Mouse (Mus musculus): ENCODE measurements around the gene Arpp19. TPM values are rescaled to one million over a fixed set of nuclear protein-coding genes. Genes with fewer than 3 reads are reported as not detected.

Gene Arpp19
- 327 and 357 TPM in 2 replicates for polyA plus RNA-seq (2016; fragmentation: Nextera tagmentation; extraction: Ambion mirVana)

GRCm38 (mm10) chr9:75037451-75038356 is at the start of gene Arpp19:
Arpp19 (plus strand) TSS chr9:75037614.
- Histone ChIP-seq H3K36me3 (peaks cover 10% of the 10 kb centered on the region), H3K4me3 (peak within 1 kb of the TSS; percentile 99), H3K27me3 (ENCODE audit: low read depth, poor library complexity, severe bottlenecking) (no peaks in the 10 kb centered on the region), H3K4me1 (peaks cover 22% of the 10 kb centered on the region), H3K27ac (replicated peaks) (peak within 1 kb of the TSS; percentile 92), H3K9me3 (replicated peaks) (no peaks in the 10 kb centered on the region)
- peak; percentile 88 for DNase-seq (ENCODE audit: low spot score)
- WGBS: under 1% methylated on average over 73 of the region's 73 CpGs

DNA sequence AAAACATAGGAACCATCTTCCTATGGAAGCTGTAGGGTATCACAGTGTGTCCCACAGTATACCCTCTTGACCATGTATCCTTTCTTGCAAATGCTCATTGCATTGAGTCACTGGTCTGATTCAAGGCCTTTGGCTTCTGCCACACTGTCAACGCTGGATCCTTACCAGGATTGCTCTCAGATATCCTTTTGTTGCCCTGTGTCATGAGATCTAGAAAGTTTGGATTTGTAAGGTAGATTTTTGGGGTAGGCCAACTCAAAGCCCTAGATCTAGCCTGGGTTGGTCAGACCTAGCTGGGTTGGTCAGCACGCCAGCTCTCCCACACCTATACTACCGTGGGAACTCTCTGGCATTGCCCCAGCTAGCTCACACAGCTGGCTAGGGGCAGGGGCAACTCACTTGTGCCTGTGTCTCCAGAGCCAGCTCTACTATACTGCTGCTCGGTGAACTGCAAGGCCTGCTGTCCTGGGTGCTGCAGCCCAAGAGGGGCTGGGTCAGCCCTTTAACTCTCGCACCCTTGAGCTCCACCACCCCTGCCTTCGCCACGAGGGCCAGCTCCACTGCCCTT is 48.4 kb upstream of the Arpp19 start:
- no peaks in the 10 kb centered on the region for H3K27me3 ChIP-seq (ENCODE audit: low read depth, poor library complexity, severe bottlenecking)
- no peaks in the 10 kb centered on the region for H3K36me3 ChIP-seq
- peaks cover 7% of the 10 kb centered on the region for H3K4me1 ChIP-seq
- H3K27ac ChIP-seq (replicated peaks): no peak overlapping the region
- no peak for DNase-seq (ENCODE audit: low spot score)
- no peak overlapping the region for H3K4me3 ChIP-seq
- no peaks in the 10 kb centered on the region for H3K9me3 ChIP-seq (replicated peaks)
- 91% methylated on average over 7 of the region's 7 CpGs for WGBS

- no peaks in the 10 kb centered on the region for H3K36me3 ChIP-seq
- no peaks in the 10 kb centered on the region for H3K27me3 ChIP-seq (ENCODE audit: low read depth, poor library complexity, severe bottlenecking)
- WGBS: 97% methylated on average over 2 of the region's 2 CpGs
- peaks cover 7% of the 10 kb centered on the region for H3K4me1 ChIP-seq
- DNase-seq (ENCODE audit: low spot score): no peak
- H3K27ac ChIP-seq (replicated peaks): no peak overlapping the region
- no peaks in the 10 kb centered on the region for H3K9me3 ChIP-seq (replicated peaks)
- no peak overlapping the region for H3K4me3 ChIP-seq
Measured at GRCm38 (mm10) chr9:74989990-74990389, 47.4 kb upstream of the Arpp19 start.

DNA sequence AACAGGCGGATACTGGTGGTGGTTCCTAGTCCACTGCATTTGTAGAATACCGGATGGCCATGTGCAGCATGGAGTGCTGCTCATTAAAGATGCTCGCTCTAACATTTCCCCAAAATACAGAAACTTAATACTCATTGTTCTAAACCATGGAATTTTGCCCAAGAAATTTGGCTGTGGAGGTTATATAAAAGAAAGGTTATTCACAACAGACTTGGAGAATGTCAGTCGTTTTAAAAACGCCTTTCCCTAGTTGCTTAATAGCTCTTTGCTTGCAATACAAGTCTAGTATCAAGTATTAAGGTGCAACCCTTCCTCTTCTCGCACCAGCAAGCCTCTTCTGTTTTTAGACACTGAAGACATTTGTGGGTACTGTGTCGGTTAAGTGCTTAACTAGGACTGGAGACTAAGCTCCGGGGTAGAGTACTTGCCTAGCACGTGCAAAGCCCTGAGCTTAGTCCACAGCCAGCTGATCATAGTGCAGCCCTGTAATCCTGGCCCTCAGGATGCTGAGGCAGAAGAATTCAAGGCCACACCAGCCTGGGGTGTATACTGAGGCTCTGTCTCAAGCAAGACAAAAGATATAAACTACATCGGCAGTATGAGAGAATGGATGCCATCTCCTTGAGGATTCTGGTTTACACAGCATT is 42.7 kb upstream of the Arpp19 start:
- 91% methylated on average over 10 of the region's 10 CpGs for WGBS
- H3K36me3 ChIP-seq: no peaks in the 10 kb centered on the region
- H3K9me3 ChIP-seq (replicated peaks): no peaks in the 10 kb centered on the region
- H3K27ac ChIP-seq (replicated peaks): no peak overlapping the region
- H3K27me3 ChIP-seq (ENCODE audit: low read depth, poor library complexity, severe bottlenecking): no peaks in the 10 kb centered on the region
- no peak for DNase-seq (ENCODE audit: low spot score)
- H3K4me1 ChIP-seq: no peaks in the 10 kb centered on the region
- no peak overlapping the region for H3K4me3 ChIP-seq

- Histone ChIP-seq H3K4me1 (no peaks in the 10 kb centered on the region), H3K36me3 (no peaks in the 10 kb centered on the region), H3K27ac (replicated peaks) (no peak overlapping the region), H3K27me3 (ENCODE audit: low read depth, poor library complexity, severe bottlenecking) (no peaks in the 10 kb centered on the region), H3K9me3 (replicated peaks) (no peaks in the 10 kb centered on the region), H3K4me3 (no peak overlapping the region)
- DNase-seq (ENCODE audit: low spot score): no peak
- WGBS: 68% methylated on average over 2 of the region's 2 CpGs
Measured at GRCm38 (mm10) chr9:74996349-74996748, 41.1 kb upstream of the Arpp19 start.

DNA sequence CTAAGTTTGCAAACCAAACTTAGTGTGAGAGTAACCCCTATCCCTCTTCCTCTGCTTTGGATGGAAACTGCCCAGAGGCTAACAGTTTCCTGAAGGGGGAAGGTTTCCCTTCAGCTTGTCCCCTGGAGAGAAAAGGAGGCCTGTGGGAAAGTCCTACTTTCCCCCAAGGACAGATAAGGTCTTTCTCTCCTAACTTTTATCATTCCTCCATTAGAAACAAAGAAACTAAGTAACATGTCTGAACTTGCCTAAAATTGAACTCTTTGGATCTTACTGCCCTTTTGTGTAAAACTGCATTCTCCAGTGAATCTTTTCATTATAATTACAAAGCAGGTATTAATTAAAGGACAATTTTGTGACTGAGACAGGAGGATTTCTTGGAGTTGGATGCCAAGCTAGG is 39.4 kb upstream of the Arpp19 start:
- no peak overlapping the region for H3K27ac ChIP-seq (replicated peaks)
- H3K4me1 ChIP-seq: no peaks in the 10 kb centered on the region
- DNase-seq (ENCODE audit: low spot score): no peak
- no peak overlapping the region for H3K4me3 ChIP-seq
- H3K36me3 ChIP-seq: no peaks in the 10 kb centered on the region
- no peaks in the 10 kb centered on the region for H3K27me3 ChIP-seq (ENCODE audit: low read depth, poor library complexity, severe bottlenecking)
- no peaks in the 10 kb centered on the region for H3K9me3 ChIP-seq (replicated peaks)

GRCm38 (mm10) chr9:75001006-75001405 is 36.4 kb upstream of the Arpp19 start:
- DNase-seq (ENCODE audit: low spot score): no peak
- no peak overlapping the region for H3K4me3 ChIP-seq
- H3K27ac ChIP-seq (replicated peaks): no peak overlapping the region
- H3K4me1 ChIP-seq: no peaks in the 10 kb centered on the region
- H3K27me3 ChIP-seq (ENCODE audit: low read depth, poor library complexity, severe bottlenecking): no peaks in the 10 kb centered on the region
- WGBS: 86% methylated on average over 6 of the region's 6 CpGs
- no peaks in the 10 kb centered on the region for H3K9me3 ChIP-seq (replicated peaks)
- H3K36me3 ChIP-seq: 0 out of 2 replicates have a peak, but pooled peaks cover 4% of the 10 kb centered on the region

DNA sequence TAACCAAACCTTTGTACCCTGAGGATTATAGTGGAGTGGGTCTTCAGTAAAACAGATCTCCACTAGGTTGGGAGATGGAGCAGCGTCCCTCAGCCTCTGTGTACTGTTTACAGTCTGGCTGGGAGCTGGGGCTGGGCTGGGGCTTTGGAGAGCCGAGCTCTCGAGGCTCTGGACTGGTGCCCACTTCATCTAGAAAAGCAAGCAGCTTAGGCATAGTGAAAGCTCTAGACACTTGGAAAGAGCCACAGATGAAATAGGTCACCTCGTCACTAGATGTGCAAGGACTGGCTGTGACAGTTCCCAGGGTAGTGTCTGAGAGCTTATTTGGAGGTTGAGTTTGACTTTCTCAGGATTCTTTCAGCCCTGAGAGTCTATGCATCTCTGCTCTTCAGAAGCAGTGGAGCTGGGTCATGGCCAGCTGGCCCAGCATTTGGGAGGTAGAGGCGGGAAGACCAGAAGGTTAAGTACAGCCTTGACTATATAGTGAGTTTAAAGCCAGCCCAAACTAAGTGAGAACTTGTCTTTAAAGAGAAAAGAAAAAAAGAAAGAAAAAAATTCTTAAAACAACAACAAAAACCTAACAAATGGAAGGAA is 35.7 kb upstream of the Arpp19 start:
- Histone ChIP-seq H3K36me3 (peaks cover 9% of the 10 kb centered on the region), H3K27ac (replicated peaks) (no peak overlapping the region), H3K4me1 (no peaks in the 10 kb centered on the region), H3K9me3 (replicated peaks) (no peaks in the 10 kb centered on the region), H3K27me3 (ENCODE audit: low read depth, poor library complexity, severe bottlenecking) (no peaks in the 10 kb centered on the region), H3K4me3 (no peak overlapping the region)
- 84% methylated on average over 5 of the region's 5 CpGs for WGBS
- no peak for DNase-seq (ENCODE audit: low spot score)

DNA sequence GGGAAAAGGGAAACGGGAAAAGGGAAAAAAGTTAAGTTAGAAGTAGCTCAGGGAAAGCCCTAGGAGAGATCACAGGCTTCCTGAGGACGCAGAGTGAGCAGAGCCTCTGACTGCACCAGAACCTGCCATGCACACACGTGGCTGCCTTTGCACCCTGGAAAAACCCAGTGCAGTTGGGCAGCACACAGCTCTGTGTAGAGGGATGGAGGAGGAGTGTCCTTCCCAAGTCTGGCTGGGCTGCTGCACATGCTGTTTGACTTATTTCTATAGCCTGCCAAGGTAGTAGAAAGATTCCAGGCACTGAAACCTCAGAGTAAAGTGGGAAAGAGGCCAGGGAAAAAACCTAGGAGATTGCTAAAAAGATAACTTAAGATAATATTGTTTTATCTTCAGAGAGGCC is 35.2 kb upstream of the Arpp19 start:
- no peaks in the 10 kb centered on the region for H3K27me3 ChIP-seq (ENCODE audit: low read depth, poor library complexity, severe bottlenecking)
- WGBS: 68% methylated on average over 3 of the region's 3 CpGs
- no peak for DNase-seq (ENCODE audit: low spot score)
- H3K36me3 ChIP-seq: peaks cover 13% of the 10 kb centered on the region
- no peaks in the 10 kb centered on the region for H3K4me1 ChIP-seq
- no peak overlapping the region for H3K4me3 ChIP-seq
- no peak overlapping the region for H3K27ac ChIP-seq (replicated peaks)
- H3K9me3 ChIP-seq (replicated peaks): no peaks in the 10 kb centered on the region

DNA sequence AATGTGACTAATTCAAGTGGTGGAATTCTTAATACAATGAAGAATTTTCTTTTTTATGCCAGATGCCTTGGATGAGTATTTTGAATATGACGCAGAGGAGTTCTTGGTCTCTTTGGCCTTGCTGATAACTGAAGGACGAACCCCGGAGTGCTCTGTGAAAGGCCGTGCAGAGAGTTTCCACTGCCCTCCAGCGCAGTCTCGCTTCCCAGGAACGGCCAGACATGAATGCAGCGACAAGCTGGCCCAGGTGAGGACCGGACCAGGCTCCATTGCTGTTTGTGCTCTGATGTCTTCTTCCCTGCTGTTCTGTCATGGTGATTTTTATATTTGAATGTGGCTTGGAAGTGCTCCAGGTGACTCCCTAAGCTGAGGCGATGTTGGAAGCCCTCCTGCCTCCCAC is 33.2 kb upstream of the Arpp19 start:
- H3K27me3 ChIP-seq (ENCODE audit: low read depth, poor library complexity, severe bottlenecking): no peaks in the 10 kb centered on the region
- 91% methylated on average over 10 of the region's 10 CpGs for WGBS
- no peaks in the 10 kb centered on the region for H3K9me3 ChIP-seq (replicated peaks)
- H3K36me3 ChIP-seq: peaks cover 19% of the 10 kb centered on the region
- H3K4me1 ChIP-seq: no peaks in the 10 kb centered on the region
- no peak overlapping the region for H3K4me3 ChIP-seq
- DNase-seq (ENCODE audit: low spot score): no peak
- H3K27ac ChIP-seq (replicated peaks): no peak overlapping the region

DNA sequence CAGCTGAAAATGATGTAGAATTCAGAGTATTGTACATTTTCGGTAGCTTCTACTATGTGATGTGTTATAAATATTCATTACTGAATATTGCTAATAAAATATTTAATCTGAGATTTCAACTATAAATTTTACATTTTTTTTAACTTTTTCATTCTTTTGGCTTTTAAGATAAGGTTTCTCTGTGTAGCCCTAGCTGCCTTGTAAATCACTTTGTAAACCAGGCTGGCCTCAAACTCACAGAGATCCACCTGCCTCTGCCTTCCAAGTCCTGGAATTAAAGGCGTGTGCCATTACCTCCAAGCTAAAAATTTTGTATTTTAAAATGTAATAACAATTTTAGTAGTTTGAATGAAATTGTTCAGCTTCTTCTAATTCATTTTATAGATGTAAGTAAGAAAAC is 20.8 kb upstream of the Arpp19 start:
- Histone ChIP-seq H3K4me1 (no peaks in the 10 kb centered on the region), H3K4me3 (no peak overlapping the region), H3K9me3 (replicated peaks) (no peaks in the 10 kb centered on the region), H3K27me3 (ENCODE audit: low read depth, poor library complexity, severe bottlenecking) (no peaks in the 10 kb centered on the region), H3K36me3 (peaks cover 25% of the 10 kb centered on the region), H3K27ac (replicated peaks) (no peak overlapping the region)
- no peak for DNase-seq (ENCODE audit: low spot score)
- WGBS: 92% methylated on average over 2 of the region's 2 CpGs

DNA sequence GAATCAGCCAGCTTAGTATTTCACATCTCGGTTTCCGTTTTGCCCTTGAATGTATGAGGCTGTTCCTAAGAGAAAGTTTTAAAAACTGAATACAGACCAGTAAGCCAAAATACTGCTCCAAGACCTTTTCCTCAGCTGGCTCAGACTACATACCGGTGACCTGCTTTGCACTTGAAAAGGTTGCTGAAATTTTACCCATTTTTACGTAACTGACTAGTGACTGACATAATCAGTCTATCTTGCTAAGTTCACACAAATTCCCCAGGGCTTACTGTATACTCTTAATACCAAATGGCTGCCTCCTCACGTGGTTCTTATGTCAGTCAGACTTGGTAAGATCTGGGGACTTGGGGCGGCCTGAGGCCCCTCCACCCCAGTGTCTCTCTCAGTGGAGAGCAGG is 18.2 kb upstream of the Arpp19 start:
- H3K4me1 ChIP-seq: 0 out of 2 replicates have a peak, but pooled peaks cover 3% of the 10 kb centered on the region
- H3K36me3 ChIP-seq: peaks cover 21% of the 10 kb centered on the region
- H3K9me3 ChIP-seq (replicated peaks): no peaks in the 10 kb centered on the region
- 0 out of 2 replicates have a peak overlapping the region, but pooled peaks have one; percentile 23 for H3K27ac ChIP-seq (replicated peaks)
- H3K27me3 ChIP-seq (ENCODE audit: low read depth, poor library complexity, severe bottlenecking): no peaks in the 10 kb centered on the region
- no peak for DNase-seq (ENCODE audit: low spot score)
- no peak overlapping the region for H3K4me3 ChIP-seq
- 91% methylated on average over 6 of the region's 6 CpGs for WGBS
